Mouse (Mus musculus) adipocyte (in vitro differentiated cells): Measurements from ENCODE around the gene Nav3.
A peak's percentile ranks its signal among the peaks of the same experiment; 100 is the strongest.
"Not testable (repeated sequence)": the region's sequence is repeated elsewhere in the genome, so short reads cannot be mapped to it uniquely, and the experiment has no call there.

ENCODE experiments used
- DNase-seq: peaks from one replicate; pipeline ENCODE4 v3.0.0-alpha.2; 2016; ENCODE audit warnings: low spot score

Gene Nav3

GRCm38 (mm10) chr10:110061166-110061565 is 394.8 kb downstream of the Nav3 start:
- DNase-seq, result no peak

GRCm38 (mm10) chr10:110037547-110037946 is 418.5 kb downstream of the Nav3 start:
- DNase-seq, result no peak

GRCm38 (mm10) chr10:110034582-110035099 is 421.4 kb downstream of the Nav3 start:
- no peak for DNase-seq

- not testable (repeated sequence) for DNase-seq
Observed at GRCm38 (mm10) chr10:110024897-110025296, 431.1 kb downstream of the Nav3 start.

- DNase-seq, result no peak
Observed at GRCm38 (mm10) chr10:110022100-110022499, 433.9 kb downstream of the Nav3 start.

- no peak for DNase-seq
Observed at GRCm38 (mm10) chr10:110019266-110019866, 436.6 kb downstream of the Nav3 start.

GRCm38 (mm10) chr10:110001328-110001727 is 454.7 kb downstream of the Nav3 start:
- not testable (repeated sequence) for DNase-seq

- DNase-seq, result peak; percentile 33
Observed at GRCm38 (mm10) chr10:110000755-110001247, 455.2 kb downstream of the Nav3 start.

- no peak for DNase-seq
Observed at GRCm38 (mm10) chr10:109999904-110000303, 456.1 kb downstream of the Nav3 start.

GRCm38 (mm10) chr10:109994302-109994701 is 461.7 kb downstream of the Nav3 start:
- DNase-seq, result no peak

- no peak for DNase-seq
Observed at GRCm38 (mm10) chr10:109985824-109986485, 470.0 kb downstream of the Nav3 start.

GRCm38 (mm10) chr10:109976351-109976750 is 479.7 kb downstream of the Nav3 start:
- DNase-seq, result no peak

GRCm38 (mm10) chr10:109974177-109974576 is 481.8 kb downstream of the Nav3 start:
- DNase-seq, result no peak

GRCm38 (mm10) chr10:109973483-109973882 is 482.5 kb downstream of the Nav3 start:
- DNase-seq, result no peak

- no peak for DNase-seq
Observed at GRCm38 (mm10) chr10:109950296-109950695, 505.7 kb downstream of the Nav3 start.

- no peak for DNase-seq
Observed at GRCm38 (mm10) chr10:109929319-109929622, 526.7 kb downstream of the Nav3 start.

GRCm38 (mm10) chr10:109928547-109929318 is 527.3 kb downstream of the Nav3 start:
- DNase-seq, result no peak

- no peak for DNase-seq
Observed at GRCm38 (mm10) chr10:109926149-109926548, 529.9 kb downstream of the Nav3 start.

- no peak for DNase-seq
Observed at GRCm38 (mm10) chr10:109924136-109924535, 531.9 kb downstream of the Nav3 start.

- no peak for DNase-seq
Observed at GRCm38 (mm10) chr10:109921368-109921767, 534.6 kb downstream of the Nav3 start.

GRCm38 (mm10) chr10:109920607-109921187 is 535.3 kb downstream of the Nav3 start:
- DNase-seq, result peak; percentile 75

GRCm38 (mm10) chr10:109919515-109919914 is 536.5 kb downstream of the Nav3 start:
- DNase-seq, result peak; percentile 51
